Mouse (Mus musculus) lung, postnatal 0 days (tissue): ENCODE measurements around the gene Tob2. TPM values are rescaled to one million over a fixed set of nuclear protein-coding genes. Genes with fewer than 3 reads are reported as not detected.

Source experiments
- ATAC-seq: fragments of 200-750 bp; cut with Nextera tagmentation; 2 replicates; pipeline ENCODE4 v1.8.0; 2017; ENCODE audit warnings: moderate library complexity
- DNase-seq: peaks from one replicate; pipeline ENCODE4 v3.0.0-alpha.2; 2016; ENCODE audit warnings: low spot score
- H3K27ac ChIP-seq: fragments of 300-500 bp; sonication (generic); 2 replicates; pipeline ENCODE4 v1.5.1; 2014; ENCODE audit warnings: antibody characterized with exemption, mild to moderate bottlenecking, low read length, mixed read lengths
- H3K27me3 ChIP-seq: fragments of 300-500 bp; sonication (generic); replicated peaks from 2 replicates; pipeline ENCODE4 v1.6.1; 2014; ENCODE audit warnings: low read length, mixed read lengths; ENCODE audit not compliant: insufficient read depth
- H3K36me3 ChIP-seq: fragments of 300-500 bp; sonication (generic); 2 replicates; pipeline ENCODE4 v1.6.1; 2014; ENCODE audit warnings: low read length, mixed read lengths; ENCODE audit not compliant: insufficient read depth
- H3K4me1 ChIP-seq: fragments of 300-500 bp; sonication (generic); 2 replicates; pipeline ENCODE4 v1.6.1; 2014; ENCODE audit warnings: antibody characterized with exemption, low read depth, low read length, mixed read lengths; ENCODE audit not compliant: insufficient read depth
- H3K4me2 ChIP-seq: fragments of 300-500 bp; sonication (generic); replicated peaks from 2 replicates; pipeline ENCODE4 v1.6.1; 2014; ENCODE audit warnings: low read depth, mild to moderate bottlenecking, low read length, moderate library complexity, mixed read lengths
- H3K4me3 ChIP-seq: fragments of 300-500 bp; sonication (generic); 2 replicates; pipeline ENCODE4 v1.5.1; 2014; ENCODE audit warnings: low read depth, low read length
- H3K9ac ChIP-seq: fragments of 300-500 bp; sonication (generic); replicated peaks from 2 replicates; pipeline ENCODE4 v1.6.1; 2014; ENCODE audit warnings: low read depth, mild to moderate bottlenecking
- H3K9me3 ChIP-seq: fragments of 300-500 bp; sonication (generic); 2 replicates; pipeline ENCODE4 v1.6.1; 2016; ENCODE audit warnings: low read length, mixed read lengths
- CTCF ChIP-seq: IDR thresholded peaks from 2 replicates; pipeline ENCODE4 v1.5.1; 2016; ENCODE audit warnings: antibody characterized with exemption, mild to moderate bottlenecking
- EP300 ChIP-seq: IDR thresholded peaks from 2 replicates; pipeline ENCODE4 v1.6.1; 2016; ENCODE audit warnings: antibody characterized with exemption, mild to moderate bottlenecking, control low read depth
- WGBS: fragments of 180-500 bp; shearing (Covaris S2); extraction: QIAGEN DNeasy Blood & Tissue Kit; methylation state at CpG from one replicate; pipeline ENCODE4 v1.1.7; 2014; 5-methylcytosine and 5-hydroxymethylcytosine counted together
- polyA plus RNA-seq: library from polyadenylated mRNA; unstranded; fragments of >200 nt; fragmentation: Nextera tagmentation; extraction: Ambion mirVana; gene quantifications from 2 replicates; pipeline ENCODE4 v1.2.1, GENCODE M21; 2015

Gene Tob2
- polyA plus RNA-seq, 1 experiment from 2014 or later, result 30.0 TPM

DNA sequence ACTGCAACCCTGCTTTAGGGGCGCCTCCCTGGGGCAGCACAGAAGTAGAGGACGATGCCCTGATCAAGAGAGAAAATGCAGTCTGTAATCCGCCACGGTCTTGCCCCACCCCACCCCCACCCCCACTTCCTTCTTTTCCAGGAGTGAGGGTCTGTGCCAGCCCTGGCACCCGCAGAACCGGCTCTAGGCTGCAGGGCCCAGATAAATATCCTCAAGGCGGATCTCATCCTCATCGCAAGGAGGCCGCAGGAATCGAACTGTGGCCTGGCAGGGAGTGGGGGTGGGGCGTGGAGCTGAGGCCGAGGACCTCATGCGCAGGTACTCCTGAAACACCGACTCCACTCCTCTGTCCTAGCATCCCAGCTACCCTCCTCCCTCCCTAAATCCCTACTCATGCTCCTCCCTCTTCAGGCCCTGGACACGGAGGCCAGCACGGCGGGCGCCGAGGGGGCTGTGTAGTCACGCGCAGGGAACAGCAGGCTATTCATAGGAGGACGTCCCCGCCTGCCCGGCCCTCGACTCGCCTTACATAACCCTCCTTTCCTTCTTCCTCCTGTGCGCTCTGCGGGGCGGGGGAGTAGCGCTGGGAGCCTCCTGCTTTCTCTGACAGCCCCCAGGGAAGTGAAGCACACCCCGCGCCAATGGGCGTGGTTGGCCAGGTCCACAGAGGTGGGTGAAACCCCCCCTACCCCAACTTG lies 22.3 kb downstream of the Tob2 start:
- DNase-seq (peak; percentile 97), ATAC-seq (peak; percentile 79)
- H3K4me2 ChIP-seq, result peak overlapping the region; percentile 58
- no peaks in the 10 kb centered on the region for H3K9me3 ChIP-seq
- H3K9ac ChIP-seq, result peak overlapping the region; percentile 23; the same call in 1 of the 2 replicates
- TF ChIP-seq EP300 (peak; percentile 70), CTCF (peak; percentile 10; the same call in 1 of the 2 replicates)
- no peaks in the 10 kb centered on the region for H3K36me3 ChIP-seq
- H3K27me3 ChIP-seq, result no peaks in the 10 kb centered on the region
- H3K4me1 ChIP-seq, result peaks cover 28% of the 10 kb centered on the region; the same call in 1 of the 2 replicates
- 1% methylated on average over 31 of the region's 33 CpGs for WGBS
- H3K4me3 ChIP-seq, result peak overlapping the region; percentile 33
- peak overlapping the region; percentile 68 for H3K27ac ChIP-seq

DNA sequence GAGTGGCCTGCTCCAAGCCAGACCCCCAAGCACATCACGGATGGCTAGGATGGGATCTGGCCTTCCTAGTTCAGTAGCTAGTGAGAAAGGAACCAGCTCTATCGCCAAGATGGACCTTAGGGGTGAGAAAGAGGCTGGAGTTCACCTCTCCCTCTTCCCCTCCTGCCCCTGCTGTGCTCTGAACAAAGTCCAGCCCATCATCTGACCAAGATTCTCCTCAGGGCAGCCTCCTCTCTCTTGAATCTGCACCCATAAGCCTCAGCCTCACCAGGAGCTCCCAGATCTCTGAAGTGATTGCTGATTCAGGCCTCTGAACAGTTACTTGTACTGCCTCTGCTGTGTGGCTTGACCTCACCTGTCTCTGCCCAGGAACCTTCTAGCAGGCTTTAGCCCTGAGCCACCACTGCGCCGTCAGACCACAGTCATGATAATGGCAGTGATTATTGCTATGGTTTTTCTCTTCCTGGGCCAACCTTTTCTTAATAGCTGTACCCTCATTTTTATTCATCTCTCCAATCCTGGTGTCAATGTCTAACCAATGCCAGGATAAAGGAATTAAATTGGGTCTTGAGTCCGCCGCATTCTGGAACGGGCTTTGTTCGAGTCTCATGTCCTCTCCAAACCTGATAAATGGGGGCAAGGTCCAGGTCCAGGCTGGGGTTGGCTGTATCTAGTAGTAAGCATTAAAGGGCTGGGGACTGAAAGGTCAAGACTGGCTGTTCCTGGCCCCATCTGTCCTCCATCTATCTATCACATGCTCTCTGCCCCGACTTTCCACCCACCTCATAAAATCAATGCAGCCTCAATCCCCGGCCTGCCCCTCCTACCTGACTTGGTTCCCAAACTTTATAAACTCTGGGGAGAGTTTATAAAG lies 23.4 kb downstream of the Tob2 start:
- 76% methylated on average over 10 of the region's 10 CpGs for WGBS
- peaks cover 28% of the 10 kb centered on the region; the same call in 1 of the 2 replicates for H3K4me1 ChIP-seq

DNA sequence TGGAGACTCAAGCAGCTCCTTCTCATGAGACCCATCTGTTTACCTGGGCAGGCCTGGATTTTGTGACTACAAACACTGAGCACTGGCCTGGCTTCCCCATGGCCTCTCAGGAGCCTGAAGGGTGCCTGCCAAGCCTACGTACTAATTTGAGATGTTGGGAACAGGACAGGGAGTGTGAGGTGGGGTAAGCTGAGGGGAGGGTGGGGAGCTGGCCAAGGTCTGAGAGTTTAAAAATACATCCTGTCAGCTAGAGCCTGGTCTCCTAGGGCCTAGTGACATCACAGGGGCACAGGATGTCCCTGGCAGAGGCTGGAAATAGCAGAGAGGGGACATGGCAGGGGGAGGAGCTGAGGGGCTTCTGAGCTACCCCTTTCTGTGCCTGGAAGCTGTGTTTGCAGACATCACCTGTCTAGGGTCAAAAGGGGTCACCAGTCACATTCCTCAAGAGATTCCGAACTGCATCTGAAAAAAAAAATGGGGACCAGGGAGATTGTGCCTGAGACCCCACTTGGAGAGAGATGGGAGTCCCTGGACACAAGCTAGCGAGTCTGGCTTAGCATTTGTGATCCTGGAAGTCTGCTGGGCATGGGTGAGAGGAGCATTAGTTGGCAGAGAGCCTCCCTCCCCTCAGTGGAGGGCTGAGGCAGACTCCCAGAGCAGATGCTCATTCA lies 24.3 kb downstream of the Tob2 start:
- WGBS, result 42% methylated on average over 3 of the region's 3 CpGs
- peak; percentile 40 for DNase-seq
- Histone ChIP-seq H3K36me3 (no peaks in the 10 kb centered on the region), H3K9me3 (no peaks in the 10 kb centered on the region), H3K27me3 (no peaks in the 10 kb centered on the region), H3K4me1 (peaks cover 19% of the 10 kb centered on the region; the same call in 1 of the 2 replicates), H3K4me2 (no peak overlapping the region), H3K9ac (no peak overlapping the region), H3K4me3 (no peak overlapping the region), H3K27ac (no peak overlapping the region)
- ATAC-seq, result no peak
- TF ChIP-seq CTCF (no peak), EP300 (peak; percentile 81)

More for the DNA sequence above, 23.4 kb downstream of the Tob2 start:
- Histone ChIP-seq H3K36me3 (no peaks in the 10 kb centered on the region), H3K27ac (peak overlapping the region; percentile 68), H3K27me3 (no peaks in the 10 kb centered on the region), H3K4me2 (no peak overlapping the region), H3K4me3 (no peak overlapping the region), H3K9ac (0 out of 2 replicates have a peak overlapping the region, but pooled peaks have one; percentile 23), H3K9me3 (no peaks in the 10 kb centered on the region)
- no peak for TF ChIP-seq EP300
- TF ChIP-seq CTCF, result no peak
- ATAC-seq, result no peak
- no peak for DNase-seq

DNA sequence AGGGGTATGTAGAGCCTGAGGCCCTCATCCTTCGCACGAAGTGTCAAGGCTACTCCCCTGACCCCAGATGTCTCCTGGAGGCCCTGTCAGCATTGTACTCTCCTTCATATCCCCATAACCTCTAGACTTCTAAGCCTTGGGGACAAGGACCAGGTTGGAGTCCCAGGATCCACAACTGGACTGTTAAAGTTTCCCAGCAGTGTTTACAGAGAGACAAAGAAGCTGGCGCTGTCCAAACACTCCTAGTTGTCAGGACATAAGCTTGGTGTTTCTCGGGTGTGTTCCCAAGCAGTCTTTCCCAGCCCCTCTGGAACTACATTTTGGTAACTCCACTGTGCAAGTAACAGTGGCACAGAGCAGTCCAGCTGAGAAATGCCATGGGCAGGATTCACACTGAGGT lies 25.1 kb downstream of the Tob2 start:
- H3K4me3 ChIP-seq, result no peak overlapping the region
- DNase-seq (no peak), ATAC-seq (no peak)
- H3K27ac ChIP-seq, result no peak overlapping the region; the same call in 1 of the 2 replicates
- H3K27me3 ChIP-seq, result no peaks in the 10 kb centered on the region
- H3K4me1 ChIP-seq, result peaks cover 17% of the 10 kb centered on the region; the same call in 1 of the 2 replicates
- TF ChIP-seq EP300, result no peak
- no peak for TF ChIP-seq CTCF
- no peak overlapping the region for H3K4me2 ChIP-seq
- WGBS, result 58% methylated on average over 4 of the region's 4 CpGs
- no peaks in the 10 kb centered on the region for H3K9me3 ChIP-seq
- no peak overlapping the region for H3K9ac ChIP-seq
- no peaks in the 10 kb centered on the region for H3K36me3 ChIP-seq

DNA sequence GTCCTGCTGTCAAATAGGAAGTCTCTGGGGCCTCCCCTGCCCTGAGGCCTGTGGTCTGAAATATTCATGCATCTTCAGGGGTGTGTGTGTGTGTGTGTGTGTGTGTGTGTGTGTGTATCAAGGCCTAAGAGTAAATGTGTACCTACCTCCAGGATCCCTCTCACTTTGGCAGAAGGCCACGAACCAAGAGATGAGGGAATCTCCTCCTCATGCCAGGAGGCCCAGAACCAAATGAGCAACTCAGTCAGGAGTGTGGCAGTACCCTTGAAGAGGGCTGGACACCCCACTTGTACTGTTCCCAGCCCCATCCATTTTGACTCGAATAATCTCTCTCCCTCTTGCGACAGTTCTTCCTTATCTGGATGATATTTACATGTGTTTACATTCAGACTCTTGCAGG lies 26.4 kb downstream of the Tob2 start:
- H3K27me3 ChIP-seq, result no peaks in the 10 kb centered on the region
- 25% methylated on average over 3 of the region's 3 CpGs for WGBS
- peaks cover 14% of the 10 kb centered on the region; the same call in 1 of the 2 replicates for H3K4me1 ChIP-seq
- H3K27ac ChIP-seq, result no peak overlapping the region
- no peaks in the 10 kb centered on the region for H3K9me3 ChIP-seq
- no peaks in the 10 kb centered on the region for H3K36me3 ChIP-seq
- DNase-seq (peak; percentile 46), ATAC-seq (no peak)
- H3K4me3 ChIP-seq, result no peak overlapping the region
- no peak overlapping the region for H3K4me2 ChIP-seq
- no peak for TF ChIP-seq CTCF
- TF ChIP-seq EP300, result 0 out of 2 replicates have a peak, but pooled peaks have one; percentile 10
- no peak overlapping the region for H3K9ac ChIP-seq
